Mouse (Mus musculus) bone marrow macrophage, adult 2 months (primary cell): ENCODE measurements around the gene Polr3g.

Experiments used
- CTCF ChIP-seq: IDR thresholded peaks from 2 replicates; pipeline ENCODE4 v1.5.1; 2012; ENCODE audit warnings: low read depth, mild to moderate bottlenecking, low read length, moderate library complexity
- POLR2A ChIP-seq: IDR thresholded peaks from 2 replicates; pipeline ENCODE4 v1.6.1; 2012; ENCODE audit warnings: mild to moderate bottlenecking, low read depth, low read length, borderline replicate concordance

DNA sequence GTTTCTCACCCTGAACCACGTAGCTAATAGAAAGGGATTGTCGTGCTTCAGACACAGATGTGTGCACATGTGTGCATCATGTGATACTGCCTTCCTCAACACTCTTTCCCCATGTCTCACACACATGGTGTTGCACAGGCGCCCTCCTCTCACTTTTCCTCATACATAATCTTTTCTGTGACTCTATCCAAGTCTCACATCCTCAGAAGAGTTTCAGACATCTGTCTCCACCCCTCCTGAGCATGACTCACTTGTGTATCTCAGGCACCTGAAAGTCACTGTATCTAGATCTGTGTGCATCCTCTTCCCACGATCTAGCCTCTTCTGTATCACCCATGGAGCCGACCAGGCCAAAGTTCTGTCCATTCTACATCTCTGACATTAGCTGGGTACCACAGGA, 43.1 kb downstream of the Polr3g start:
- TF ChIP-seq CTCF (no peak), POLR2A (no peak)
